Mouse (Mus musculus) Patski (cell line): ENCODE measurements around the gene Mab21l3. TPM values are rescaled to one million over a fixed set of nuclear protein-coding genes. Genes with fewer than 3 reads are reported as not detected.
A peak's percentile ranks its signal among the peaks of the same experiment; 100 is the strongest.

Source experiments
- ATAC-seq: fragments of 100-300 bp; one replicate; pipeline ENCODE4 v1.8.0; 2021
- CTCF ChIA-PET: fragments of 350-600 bp; sonication (Branson Sonifier 250); formaldehyde crosslinking; loops from one replicate; lab custom pipeline; 2022; ENCODE audit warnings: inconsistent platforms; lab: Charles Lee
- POLR2A ChIA-PET: fragments of 350-600 bp; sonication (Branson Sonifier 250); formaldehyde crosslinking; loops from one replicate; lab custom pipeline; 2022; ENCODE audit warnings: antibody characterized with exemption, inconsistent platforms; lab: Charles Lee
- DNase-seq: peaks from one replicate; pipeline ENCODE4 v3.0.0-alpha.2; 2011; ENCODE audit warnings: low read depth, low spot score
- H3K27me3 ChIP-seq: fragments of 371-371 bp; one replicate; pipeline ENCODE4 v1.5.1; 2021
- CTCF ChIP-seq: fragments of 100-300 bp; IDR thresholded peaks from one replicate; pipeline ENCODE4 v1.5.1; 2021
- in situ Hi-C: fragments of 300-500 bp; cut with MboI; formaldehyde crosslinking; loops from 3 replicates; pipeline ENCODE4 v1.11.1; 2018; ENCODE audit warnings: low pct_unique_long_range_greater_than_20kb, mixed read lengths
- polyA plus RNA-seq: library from polyadenylated mRNA; unstranded; gene quantifications from one replicate; pipeline ENCODE4 v1.2.3, GENCODE M21; 2021

Mab21l3 gene
- polyA plus RNA-seq, 1 experiment from 2014 or later, result 1.1 TPM

DNA sequence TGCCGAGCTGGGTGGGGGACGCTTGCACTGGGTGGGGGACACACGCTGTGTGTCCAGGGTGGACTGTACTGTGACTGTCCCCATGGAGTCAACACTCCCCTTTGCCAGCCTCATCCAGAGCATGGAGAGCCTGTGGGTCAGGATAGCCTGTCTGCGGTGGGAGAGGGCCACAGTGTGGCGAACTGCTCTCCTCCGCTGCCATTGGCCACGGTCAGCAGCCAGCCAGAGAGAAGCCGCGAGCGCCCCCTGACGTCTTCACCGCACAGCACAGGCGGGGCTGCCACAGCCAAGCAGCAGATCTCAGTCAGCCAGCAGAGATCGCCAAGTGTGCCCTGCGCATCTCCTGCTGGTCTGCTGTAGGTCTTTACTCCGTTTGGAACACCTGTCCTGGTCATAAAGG is 42.6 kb downstream of the Mab21l3 start:
- TF ChIP-seq CTCF, result no peak
- ATAC-seq (peak; percentile 82), DNase-seq (peak; percentile 83)
- ChIA-PET POLR2A (interaction anchor here (0.7 to 9.9 kb wide), 9 partner anchors 16 to 302 kb away, joined by 3 to 152 read pairs (median 5); partner anchors contain the start of gene Atp1a1), CTCF (interaction anchor here (1.0 to 11.7 kb wide), 11 partner anchors 95 to 312 kb away, joined by 3 to 214 read pairs (median 4); no protein-coding TSS in a partner anchor)
- no peaks in the 10 kb centered on the region for H3K27me3 ChIP-seq
- in situ Hi-C loops, result loop anchor here (5.0 to 10.0 kb wide), 4 partner anchors 209 to 481 kb away; no protein-coding TSS in a partner anchor

- peak; percentile 74 for DNase-seq
- in situ Hi-C loops, result loop anchor here (5.0 to 10.0 kb wide), 4 partner anchors 208 to 481 kb away; no protein-coding TSS in a partner anchor
- TF ChIP-seq CTCF, result no peak
Measured at GRCm38 (mm10) chr3:101805562-101806004, 43.2 kb downstream of the Mab21l3 start.

DNA sequence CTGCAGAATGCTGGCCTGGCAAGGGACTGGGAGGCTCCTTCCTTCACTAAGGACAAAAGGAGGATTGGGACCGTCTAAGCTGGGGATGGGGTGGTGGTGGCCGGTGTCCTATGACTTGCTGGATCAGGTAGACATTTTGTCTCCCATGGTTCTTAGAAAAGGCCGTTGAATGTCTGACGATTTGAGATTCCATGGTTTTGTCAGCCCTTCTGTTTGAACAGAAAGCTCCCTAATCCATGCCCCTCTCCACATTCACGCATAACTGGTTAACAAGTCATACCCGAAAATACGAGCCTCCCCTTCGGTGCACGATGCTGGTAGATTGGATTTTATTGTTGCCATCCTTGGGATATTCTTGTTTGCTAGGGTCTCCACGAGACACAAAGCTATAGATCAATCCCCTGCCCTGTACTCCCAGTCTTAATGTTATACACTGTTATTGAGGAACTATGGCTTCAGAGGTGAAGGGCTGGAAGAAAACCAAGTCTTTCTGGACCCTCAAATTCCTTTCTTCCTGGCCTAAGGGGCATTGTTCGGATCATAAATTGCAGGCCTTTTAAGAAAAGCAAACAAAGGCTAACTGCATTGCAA is 43.7 kb downstream of the Mab21l3 start:
- in situ Hi-C loops, result loop anchor here (5.0 to 10.0 kb wide), 5 partner anchors 113 to 480 kb away; no protein-coding TSS in a partner anchor
- H3K27me3 ChIP-seq, result no peaks in the 10 kb centered on the region
- ChIA-PET CTCF (interaction anchor here (0.8 to 11.7 kb wide), 23 partner anchors 10 to 311 kb away, joined by 3 to 214 read pairs (median 4); partner anchors contain the start of gene Atp1a1), POLR2A (interaction anchor here (0.7 to 9.9 kb wide), 10 partner anchors 24 to 301 kb away, joined by 3 to 152 read pairs (median 6); partner anchors contain the start of gene Atp1a1)
- DNase-seq (peak; percentile 95), ATAC-seq (peak; percentile 37)
- TF ChIP-seq CTCF, result no peak

More at GRCm38 (mm10) chr3:101805562-101806004, 43.2 kb downstream of the Mab21l3 start:
- no peaks in the 10 kb centered on the region for H3K27me3 ChIP-seq
- ChIA-PET POLR2A (interaction anchor here (0.7 to 9.9 kb wide), 11 partner anchors 16 to 302 kb away, joined by 3 to 152 read pairs (median 5); partner anchors contain the start of gene Atp1a1), CTCF (interaction anchor here (1.0 to 11.7 kb wide), 20 partner anchors 94 to 311 kb away, joined by 3 to 214 read pairs (median 4); partner anchors contain the start of gene Atp1a1)
- ATAC-seq, result peak; percentile 69

GRCm38 (mm10) chr3:101804331-101804730 is 44.4 kb downstream of the Mab21l3 start:
- ChIA-PET CTCF (interaction anchor here (0.8 to 11.3 kb wide), 14 partner anchors 8 to 298 kb away, joined by 3 to 127 read pairs (median 4); partner anchors contain the start of gene Atp1a1), POLR2A (interaction anchor here (1.4 to 9.9 kb wide), 5 partner anchors 23 to 298 kb away, joined by 7 to 152 read pairs (median 11); partner anchors contain the start of gene Atp1a1)
- no peaks in the 10 kb centered on the region for H3K27me3 ChIP-seq
- no peak for DNase-seq
- in situ Hi-C loops, result loop anchor here (5.0 to 10.0 kb wide), 3 partner anchors 112 to 480 kb away; no protein-coding TSS in a partner anchor
- no peak for TF ChIP-seq CTCF
- no peak for ATAC-seq

DNA sequence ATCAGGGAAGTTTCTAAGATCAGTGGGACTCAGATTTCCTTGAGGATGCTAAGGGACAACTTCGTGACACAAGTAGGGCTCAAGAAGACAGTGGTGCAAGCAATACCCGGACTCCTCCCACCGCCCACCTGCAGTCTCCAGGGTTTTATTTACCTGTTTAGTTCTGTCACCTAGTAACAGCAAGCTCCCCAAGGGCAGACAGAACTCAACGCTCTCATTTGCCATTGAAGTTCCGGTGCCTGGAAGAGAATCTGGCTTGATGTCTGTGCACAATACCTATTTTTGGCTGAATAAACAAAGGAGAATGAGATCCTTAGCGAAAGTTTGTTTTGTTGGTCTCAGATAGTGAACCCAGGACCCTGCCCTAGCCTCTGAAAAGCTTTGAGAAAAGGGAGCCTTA is 45.0 kb downstream of the Mab21l3 start:
- in situ Hi-C loops, result loop anchor here (5.0 to 10.0 kb wide), 3 partner anchors 111 to 479 kb away; no protein-coding TSS in a partner anchor
- ChIA-PET POLR2A (interaction anchor here (1.4 to 9.9 kb wide), 4 partner anchors 22 to 297 kb away, joined by 4 to 152 read pairs (median 10); partner anchors contain the start of gene Atp1a1), CTCF (interaction anchor here (0.9 to 11.3 kb wide), 7 partner anchors 9 to 297 kb away, joined by 3 to 127 read pairs (median 4); no protein-coding TSS in a partner anchor)
- ATAC-seq, result no peak
- DNase-seq, result no peak
- no peak for TF ChIP-seq CTCF
- no peaks in the 10 kb centered on the region for H3K27me3 ChIP-seq

DNA sequence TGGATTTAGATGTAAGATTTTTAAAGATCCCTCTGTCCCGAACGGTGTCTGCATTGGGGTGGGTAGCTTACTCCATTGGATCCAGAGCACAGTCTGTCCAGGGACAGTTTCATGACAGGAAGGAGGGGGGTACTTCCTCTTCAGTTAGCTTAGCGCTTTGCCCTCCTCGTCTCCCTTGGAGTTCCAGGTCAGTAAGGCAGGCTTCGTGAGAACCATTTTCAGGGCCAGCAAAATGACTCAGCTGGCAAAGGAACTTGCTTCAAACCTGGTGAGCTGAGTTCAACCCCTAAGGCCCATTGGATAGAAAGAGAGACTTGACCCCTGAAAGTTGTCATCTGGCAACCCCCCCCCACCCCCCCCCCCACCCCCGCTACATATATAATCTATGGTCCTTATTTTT is 46.0 kb downstream of the Mab21l3 start:
- no peak for TF ChIP-seq CTCF
- in situ Hi-C loops, result loop anchor here (5.0 to 10.0 kb wide), 3 partner anchors 110 to 478 kb away; no protein-coding TSS in a partner anchor
- DNase-seq (no peak), ATAC-seq (no peak)
- no peaks in the 10 kb centered on the region for H3K27me3 ChIP-seq
- CTCF ChIA-PET, result interaction anchor here (1.0 to 11.3 kb wide), 3 partner anchors 95 to 296 kb away, joined by 3 to 127 read pairs (median 4); no protein-coding TSS in a partner anchor
- POLR2A ChIA-PET, result interaction anchor here (1.4 to 9.9 kb wide), 3 partner anchors 201 to 285 kb away, joined by 4 to 152 read pairs (median 4); partner anchors contain the start of gene Atp1a1

DNA sequence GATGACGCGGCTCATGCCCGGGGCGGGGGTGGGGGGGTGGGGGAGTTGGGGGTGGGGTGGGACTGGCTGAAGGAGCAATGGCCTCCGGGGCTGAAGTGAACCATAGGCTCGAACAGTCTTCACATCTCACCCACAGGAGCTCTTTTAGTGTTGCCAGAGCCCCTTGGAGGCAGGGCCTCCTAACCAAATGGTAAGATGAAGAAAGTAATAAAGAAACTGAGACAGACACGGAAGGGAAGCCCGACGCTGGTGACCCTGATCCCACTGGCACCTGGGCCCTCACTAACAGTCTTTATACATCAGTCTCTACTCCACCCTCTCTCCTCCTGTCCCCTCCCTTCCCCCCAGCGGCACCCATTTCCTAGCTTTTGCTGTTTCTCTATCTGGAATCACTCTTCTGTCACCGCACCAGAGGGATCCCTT is 48.2 kb downstream of the Mab21l3 start:
- ChIA-PET CTCF (interaction anchor here (0.9 to 1.8 kb wide), 7 partner anchors 8 to 307 kb away, joined by 3 to 5 read pairs (median 3); no protein-coding TSS in a partner anchor), POLR2A (interaction anchor here (0.6 to 9.9 kb wide), 4 partner anchors 50 to 294 kb away, joined by 4 to 152 read pairs (median 4); partner anchors contain the start of gene Atp1a1)
- no peak for DNase-seq
- TF ChIP-seq CTCF, result no peak
- in situ Hi-C loops, result loop anchor here (5.0 to 10.0 kb wide), 3 partner anchors 108 to 476 kb away; no protein-coding TSS in a partner anchor
- H3K27me3 ChIP-seq, result no peaks in the 10 kb centered on the region
- no peak for ATAC-seq

- ChIA-PET POLR2A (interaction anchor here (0.6 to 9.9 kb wide), 7 partner anchors 50 to 294 kb away, joined by 3 to 152 read pairs (median 5); partner anchors contain the start of gene Atp1a1), CTCF (interaction anchor here (0.9 to 1.8 kb wide), 5 partner anchors 7 to 193 kb away, joined by 3 to 5 read pairs (median 3); no protein-coding TSS in a partner anchor)
- in situ Hi-C loops, result loop anchor here (5.0 to 10.0 kb wide), 3 partner anchors 108 to 475 kb away; no protein-coding TSS in a partner anchor
- TF ChIP-seq CTCF, result no peak
- DNase-seq (peak; percentile 68), ATAC-seq (peak; percentile 51)
- H3K27me3 ChIP-seq, result no peaks in the 10 kb centered on the region
Measured at GRCm38 (mm10) chr3:101799852-101800595, 48.7 kb downstream of the Mab21l3 start.
